Mouse (Mus musculus) layer of hippocampus, adult 2 months (tissue): ENCODE measurements around the gene Yipf3. TPM values are rescaled to one million over a fixed set of nuclear protein-coding genes. Genes with fewer than 3 reads are reported as not detected.

ENCODE experiments used
- DNase-seq, 2 experiments: peaks; one replicate each; pipeline ENCODE4 v3.0.0; 2022; ENCODE audit warnings: low spot score in 2 of 2
- H3K27ac ChIP-seq: fragments of 200-600 bp; 2 replicates; pipeline ENCODE4 v1.8.1; 2022
- H3K4me3 ChIP-seq: fragments of 200-600 bp; 2 replicates; pipeline ENCODE4 v1.8.1; 2022; ENCODE audit warnings: mild to moderate bottlenecking
- CTCF ChIP-seq: fragments of 200-600 bp; conservative IDR thresholded peaks from 2 replicates; pipeline ENCODE4 v1.8.1; 2022; ENCODE audit warnings: antibody characterized with exemption, mild to moderate bottlenecking, moderate library complexity
- microRNA-seq, 2 experiments: library from miRNA; unstranded; fragments of <30 nt; microRNA quantifications; one replicate each; pipeline ENCODE4 v1.2.0; 2021
- total RNA-seq, 2 experiments: library from RNA; stranded (reverse); gene quantifications; 2 replicates each; pipeline ENCODE4 v1.2.3; 2021

Yipf3 gene
- total RNA-seq, 2 experiments from 2014 or later = 80.3 to 95.2 TPM

DNA sequence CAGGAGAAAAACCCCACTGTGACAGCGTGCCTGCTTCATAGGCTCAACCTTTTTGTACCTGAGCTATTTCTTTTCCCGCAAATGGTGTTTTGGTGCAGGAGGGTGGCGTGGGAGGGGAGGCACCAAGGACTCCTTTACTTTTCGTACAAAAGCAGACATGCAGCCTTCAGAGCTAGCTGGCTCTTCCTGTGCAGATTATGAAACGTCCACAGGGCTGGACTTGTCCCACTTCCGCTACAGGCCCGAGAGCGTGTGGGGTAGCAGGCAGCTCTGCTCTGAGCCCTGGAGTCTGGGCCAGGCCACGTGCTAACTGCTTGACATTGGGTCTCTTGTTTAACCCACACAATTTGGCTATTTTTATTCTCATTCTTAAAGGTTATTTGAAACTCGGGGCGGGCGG is 54.0 kb downstream of the Yipf3 start:
- no peak overlapping the region for H3K4me3 ChIP-seq
- no peak overlapping the region for H3K27ac ChIP-seq
- TF ChIP-seq CTCF = no peak
- no peak for DNase-seq

Small RNA genes within 50 kb of the gene (microRNA-seq; reads per million reads assigned to microRNA genes)
- gene Mir693 = 0 to 0.55 reads per million in 2 experiments

Other genes with a start within 250 kb of the Yipf3 start
- gene Vegfa, start 215.7 kb upstream of the Yipf3 start, total RNA-seq = 10 to 100 TPM; 76.3 to 77.9 TPM
- 10 to 100 TPM; 81.1 to 82.5 TPM for gene Mrps18a, start 137.1 kb upstream of the Yipf3 start, total RNA-seq
- 10 to 100 TPM; 27.4 to 28.8 TPM for gene Rsph9, start 103.9 kb upstream of the Yipf3 start, total RNA-seq
- 10 to 100 TPM in 1 of 2 experiments, 1 to 10 TPM in 1; 7.9 to 10.5 TPM for gene Mad2l1bp, start 94.5 kb upstream of the Yipf3 start, total RNA-seq
- 100 to 1,000 TPM; 118 to 138 TPM for gene Gtpbp2, start 87.0 kb upstream of the Yipf3 start, total RNA-seq
- 1 to 10 TPM; 5.4 to 6.0 TPM for gene Polh, start 45.4 kb upstream of the Yipf3 start, total RNA-seq
- 10 to 100 TPM; 44.0 to 48.3 TPM for gene Xpo5, start 45.3 kb upstream of the Yipf3 start, total RNA-seq
- gene Polr1c, start within 50 bp of the Yipf3 start, total RNA-seq = 10 to 100 TPM; 37.6 to 39.0 TPM
- 10 to 100 TPM; 57.3 to 58.2 TPM for gene Lrrc73, start 5.5 kb downstream of the Yipf3 start, total RNA-seq
- 10 to 100 TPM; 54.0 to 56.7 TPM for gene Tjap1, start 34.9 kb downstream of the Yipf3 start, total RNA-seq
- gene Dlk2, start 49.3 kb downstream of the Yipf3 start, total RNA-seq = 10 to 100 TPM; 52.5 to 53.5 TPM
- gene Abcc10, start 80.3 kb downstream of the Yipf3 start, total RNA-seq = 1 to 10 TPM; 8.9 to 9.7 TPM
- 10 to 100 TPM; 57.4 to 70.5 TPM for gene Zfp318, start 135.7 kb downstream of the Yipf3 start, total RNA-seq
- gene Crip3, start 180.8 kb downstream of the Yipf3 start, total RNA-seq = 1 to 10 TPM; 2.4 to 6.3 TPM
- under 1 TPM in 1 of 2 experiments, not detected in 1; 0.28 TPM for gene Slc22a7, start 190.4 kb downstream of the Yipf3 start, total RNA-seq
- gene Ttbk1, start 239.6 kb downstream of the Yipf3 start, total RNA-seq = 100 to 1,000 TPM; 119 to 122 TPM
- 1 to 10 TPM; 4.8 to 6.2 TPM for gene Dnph1, start 248.6 kb downstream of the Yipf3 start, total RNA-seq